Mouse (Mus musculus): ENCODE data around the gene Rem2. TPM values are rescaled to one million over a fixed set of nuclear protein-coding genes. Genes with fewer than 3 reads are reported as not detected.

Rem2 gene
- 0.59 and 0.75 TPM in 2 replicates for polyA plus RNA-seq (2012; rRNA removed)

DNA sequence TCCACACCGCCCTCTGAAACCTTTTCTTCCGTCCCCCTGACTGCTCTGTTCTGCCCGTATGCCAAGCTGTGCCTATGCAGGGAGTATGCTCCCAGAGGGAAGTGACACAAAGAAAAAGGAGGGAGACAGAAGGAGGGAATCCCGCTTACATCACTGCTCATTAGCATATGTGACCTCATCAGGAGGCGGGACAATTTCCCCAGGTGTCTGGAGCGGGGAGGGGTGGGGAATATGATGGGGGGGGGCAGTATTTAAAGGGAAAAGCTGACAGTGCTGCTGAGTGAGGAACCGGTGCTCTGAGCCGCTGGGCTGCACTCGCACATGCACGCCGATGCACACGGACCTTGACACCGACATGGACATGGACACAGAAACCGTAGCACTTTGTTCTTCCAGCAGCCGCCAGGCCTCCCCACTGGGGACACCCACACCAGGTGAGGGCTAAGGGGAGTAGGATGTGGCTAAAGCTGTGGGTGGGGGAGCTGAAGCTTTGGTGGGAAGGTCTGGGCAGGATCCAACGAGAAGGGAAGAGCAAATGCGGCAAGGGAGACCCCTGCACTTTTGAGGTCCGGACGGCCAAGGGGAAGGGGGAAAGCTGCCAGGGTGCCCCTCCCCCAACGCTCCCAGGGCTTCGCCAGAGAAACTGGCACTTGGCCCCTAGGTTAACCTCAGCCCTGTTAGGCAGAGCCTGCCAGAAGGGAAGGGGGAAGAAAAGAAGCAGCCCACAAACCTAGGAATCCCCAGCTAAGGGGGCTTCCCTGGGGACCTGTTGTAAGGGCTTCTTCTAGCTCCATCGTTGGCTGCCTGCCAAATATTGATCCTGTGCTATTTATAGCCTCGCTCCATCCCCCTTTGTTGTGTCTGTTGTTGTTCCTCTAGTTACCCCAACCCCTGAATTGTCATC is at the start of gene Rem2:
TSS of gene Rem2 (plus strand) at position 160 of the 904 bp plus-strand sequence.
- no peak for DNase-seq (ENCODE audit: low read depth)

DNA sequence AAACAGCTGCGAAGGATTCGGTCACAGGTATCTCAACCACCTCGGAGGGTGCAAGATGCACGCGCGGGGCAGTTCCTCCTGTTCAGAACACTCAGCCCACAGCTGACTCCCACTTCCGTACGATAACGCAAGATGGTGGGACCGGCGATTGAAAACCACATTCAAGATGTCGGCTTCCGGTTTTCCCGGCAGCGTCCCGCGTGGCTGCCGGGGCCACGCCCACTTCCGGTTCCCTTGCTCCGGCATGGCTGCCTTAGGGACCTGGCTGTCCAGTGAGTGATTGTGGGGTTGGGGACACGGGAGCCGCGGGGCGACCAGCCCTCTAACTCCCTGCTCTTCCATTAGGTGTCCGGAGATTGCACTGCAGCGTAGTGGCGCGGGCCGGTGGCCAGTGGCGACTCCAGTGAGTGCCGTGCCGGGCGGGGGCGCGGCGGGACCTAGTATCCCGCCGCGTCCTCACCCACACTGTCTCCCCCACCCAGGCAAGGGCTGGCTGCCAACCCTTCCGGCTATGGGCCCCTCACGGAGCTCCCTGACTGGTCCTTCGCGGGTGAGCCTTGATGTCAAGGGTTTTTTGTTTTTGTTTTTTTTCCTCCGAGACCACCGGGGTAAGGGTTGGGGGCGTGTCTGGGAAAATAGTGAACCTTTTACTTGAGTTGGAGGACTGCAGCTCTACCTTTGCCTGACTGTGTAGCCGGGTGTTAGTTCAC is 49.1 kb upstream of the Rem2 start, which contains the start of gene Mrpl52:
TSS of gene Mrpl52 (plus strand) at position 221 of the 710 bp plus-strand sequence.
- DNase-seq (ENCODE audit: low read depth): no peak

DNA sequence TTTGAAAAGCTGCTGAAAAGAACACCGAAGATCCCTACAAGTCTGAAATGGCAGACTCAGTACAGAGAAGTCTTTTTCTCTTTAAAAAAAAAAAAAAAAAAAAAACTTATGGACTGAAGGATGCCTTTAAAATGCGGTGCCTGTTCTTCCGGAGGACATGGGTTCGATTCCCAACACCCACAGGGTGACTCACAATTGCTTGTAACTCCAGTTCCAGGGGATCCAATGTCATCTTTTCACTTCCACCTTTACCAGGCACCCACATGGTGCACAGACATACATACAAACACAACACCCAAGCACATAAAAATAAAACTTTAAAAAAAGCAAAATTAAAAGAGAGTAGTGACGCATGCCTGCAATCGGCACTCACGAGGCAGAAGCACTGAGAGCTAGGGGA is 48.2 kb upstream of the Rem2 start:
- no peak for DNase-seq (ENCODE audit: low read depth)

DNA sequence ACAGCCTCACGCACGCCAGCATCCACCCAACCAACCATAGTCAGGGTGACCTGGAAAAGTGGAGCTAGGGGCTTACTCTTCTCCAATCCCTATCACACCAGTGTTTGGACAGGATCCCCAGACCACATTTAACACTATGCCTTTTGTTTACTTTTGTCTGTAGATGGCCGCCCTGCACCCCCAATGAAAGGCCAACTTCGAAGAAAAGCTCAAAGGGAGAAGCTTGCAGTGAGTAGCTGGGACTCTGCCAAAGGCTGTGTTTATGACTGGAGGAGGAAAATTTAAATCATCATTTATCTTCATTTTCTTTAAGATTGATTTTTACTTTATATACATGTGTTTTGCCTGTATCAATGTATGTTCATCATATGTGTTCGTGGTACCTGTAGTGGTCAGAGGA is 47.5 kb upstream of the Rem2 start:
- no peak for DNase-seq (ENCODE audit: low read depth)

DNA sequence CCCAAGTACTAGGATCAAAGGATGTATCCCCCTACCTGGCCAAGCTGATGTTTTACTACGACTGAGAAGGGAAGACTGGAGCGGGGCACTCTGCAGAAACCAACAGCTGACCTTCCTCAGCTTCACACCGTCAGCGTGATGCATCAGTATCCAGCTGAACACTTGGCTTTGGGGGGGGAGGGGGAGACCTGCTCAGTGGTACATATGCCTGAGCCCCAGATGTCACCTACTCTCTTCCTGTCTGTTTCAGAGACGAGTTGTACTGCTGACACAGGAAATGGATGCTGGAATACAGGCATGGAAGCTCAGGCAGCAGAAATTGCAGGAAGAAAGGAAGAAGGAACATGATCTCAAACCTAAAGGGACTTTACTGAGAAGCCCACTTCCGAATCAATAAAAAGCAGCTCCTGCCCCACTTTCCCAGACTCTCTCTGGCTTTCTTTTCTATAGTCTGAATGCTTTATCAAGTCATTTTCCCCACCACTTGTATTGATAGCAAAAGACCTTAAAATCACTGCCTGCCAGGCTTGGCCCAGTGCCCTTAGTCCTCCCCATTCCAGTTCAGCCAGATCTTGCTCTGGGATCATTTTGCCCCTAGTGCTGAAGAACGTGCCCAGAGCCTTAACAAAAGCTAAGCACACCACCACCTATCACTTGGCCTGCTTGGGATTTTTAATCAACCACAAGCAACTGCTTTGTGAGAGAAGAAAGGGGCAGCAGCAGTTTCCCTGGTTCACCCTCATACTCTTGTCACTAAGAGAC is 46.4 kb upstream of the Rem2 start:
- DNase-seq (ENCODE audit: low read depth): no peak

DNA sequence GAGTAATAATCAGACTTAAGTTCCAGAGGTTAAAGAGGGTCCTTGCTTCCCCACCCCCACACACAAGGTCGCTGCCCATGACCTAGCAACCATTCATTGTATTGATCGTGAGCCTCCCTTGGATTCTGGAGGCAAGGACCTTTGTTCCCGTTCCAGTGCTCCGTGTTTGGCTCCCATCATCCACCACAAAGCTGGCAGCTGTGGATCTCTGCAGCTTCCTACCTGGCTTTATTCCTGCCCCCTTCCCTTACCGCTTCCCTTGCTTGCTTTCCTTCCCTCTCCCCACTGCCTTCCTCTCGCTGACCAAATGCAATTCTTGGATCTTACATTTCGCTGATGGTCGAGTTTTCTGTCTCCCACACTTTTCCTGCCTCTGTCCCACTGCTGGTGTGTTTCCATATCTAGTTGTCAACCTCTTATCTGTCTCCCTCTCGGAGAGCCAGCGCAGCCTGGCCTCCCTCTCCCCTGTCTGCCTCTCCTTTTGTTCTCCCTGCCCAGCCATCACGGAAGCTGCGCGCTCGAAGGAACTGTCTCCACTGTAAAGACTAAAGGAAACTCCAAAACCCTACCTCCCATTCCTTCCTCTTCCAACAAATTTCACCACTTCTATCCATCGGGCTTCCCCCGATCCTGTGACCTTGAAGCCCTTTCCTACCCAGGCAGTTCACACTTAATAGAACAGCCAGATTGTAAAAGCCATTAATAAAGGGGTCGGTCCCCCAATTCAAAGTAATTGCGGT is 45.3 kb upstream of the Rem2 start:
- DNase-seq (ENCODE audit: low read depth): no peak

DNA sequence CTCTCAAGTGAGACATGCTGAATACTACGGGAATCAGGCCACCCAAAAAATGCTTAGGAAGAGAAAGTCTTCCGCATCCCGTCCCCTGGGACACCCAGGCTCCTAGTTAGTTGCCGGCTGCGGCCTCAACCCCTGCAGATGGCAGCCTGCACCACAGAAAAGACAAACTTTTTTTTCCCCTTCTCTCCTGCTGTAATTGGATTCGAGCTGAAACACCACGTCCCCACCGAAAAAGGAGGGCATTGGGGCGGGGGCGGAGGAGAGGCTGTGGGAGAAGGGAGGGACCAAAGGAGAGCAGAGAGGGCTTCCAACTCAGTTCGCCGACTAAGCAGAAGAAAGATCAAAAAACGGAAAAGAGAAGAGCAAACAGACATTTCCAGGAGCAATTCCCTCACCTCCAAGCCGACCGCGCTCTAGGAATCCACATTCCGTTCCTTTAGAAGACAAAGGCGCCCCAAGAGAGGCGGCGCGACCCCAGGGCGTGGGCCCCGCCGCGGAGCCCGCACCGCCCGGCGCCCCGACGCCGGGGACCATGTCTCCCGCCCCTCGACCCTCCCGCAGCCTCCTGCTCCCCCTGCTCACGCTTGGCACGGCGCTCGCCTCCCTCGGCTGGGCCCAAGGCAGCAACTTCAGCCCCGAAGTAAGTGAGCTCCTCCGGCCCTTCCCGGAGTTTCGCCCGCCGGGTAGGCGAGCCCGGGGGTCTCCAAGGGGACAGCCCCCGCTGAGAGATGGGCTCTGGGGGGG is 44.4 kb upstream of the Rem2 start, which contains the start of gene Mmp14:
TSS of gene Mmp14 (plus strand) at position 279 of the 744 bp plus-strand sequence.
- DNase-seq (ENCODE audit: low read depth): no peak

DNA sequence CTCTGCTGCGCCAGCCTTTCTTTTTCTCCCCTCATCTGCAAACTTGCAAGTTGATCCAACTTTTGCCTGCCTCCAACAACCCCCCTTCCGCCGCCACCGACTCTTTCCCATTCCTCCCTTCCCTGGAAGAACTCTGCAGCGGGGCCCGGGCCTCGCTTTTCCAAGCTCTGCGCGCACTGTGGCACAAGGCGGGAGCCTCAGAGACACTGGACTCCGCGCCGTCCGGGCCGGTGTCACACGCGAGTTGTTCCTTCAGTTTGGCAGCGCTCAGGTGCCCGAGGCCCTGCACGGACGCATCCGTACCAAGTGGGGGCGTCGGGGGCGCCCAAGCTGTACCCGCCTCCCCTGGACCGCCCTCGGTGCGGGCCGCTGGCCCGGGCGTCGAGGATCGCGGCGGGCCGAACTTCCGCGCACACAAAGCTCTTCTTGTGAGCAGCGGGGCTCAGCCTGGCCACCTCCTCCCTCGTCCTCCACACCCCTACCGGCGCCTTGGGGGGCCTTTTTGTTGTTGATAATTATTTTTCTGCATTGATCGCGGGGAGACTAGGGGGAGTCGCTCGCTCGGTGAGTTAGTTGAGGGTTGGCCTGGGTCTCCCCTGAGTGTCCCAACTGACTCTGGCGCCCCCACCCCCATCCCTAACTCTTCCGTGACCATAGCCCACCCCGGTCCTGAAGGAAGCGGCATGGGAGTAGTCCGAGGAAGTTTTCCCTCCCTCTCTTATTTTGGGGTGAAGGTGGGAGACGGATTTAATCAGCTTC is 43.6 kb upstream of the Rem2 start:
- no peak for DNase-seq (ENCODE audit: low read depth)

DNA sequence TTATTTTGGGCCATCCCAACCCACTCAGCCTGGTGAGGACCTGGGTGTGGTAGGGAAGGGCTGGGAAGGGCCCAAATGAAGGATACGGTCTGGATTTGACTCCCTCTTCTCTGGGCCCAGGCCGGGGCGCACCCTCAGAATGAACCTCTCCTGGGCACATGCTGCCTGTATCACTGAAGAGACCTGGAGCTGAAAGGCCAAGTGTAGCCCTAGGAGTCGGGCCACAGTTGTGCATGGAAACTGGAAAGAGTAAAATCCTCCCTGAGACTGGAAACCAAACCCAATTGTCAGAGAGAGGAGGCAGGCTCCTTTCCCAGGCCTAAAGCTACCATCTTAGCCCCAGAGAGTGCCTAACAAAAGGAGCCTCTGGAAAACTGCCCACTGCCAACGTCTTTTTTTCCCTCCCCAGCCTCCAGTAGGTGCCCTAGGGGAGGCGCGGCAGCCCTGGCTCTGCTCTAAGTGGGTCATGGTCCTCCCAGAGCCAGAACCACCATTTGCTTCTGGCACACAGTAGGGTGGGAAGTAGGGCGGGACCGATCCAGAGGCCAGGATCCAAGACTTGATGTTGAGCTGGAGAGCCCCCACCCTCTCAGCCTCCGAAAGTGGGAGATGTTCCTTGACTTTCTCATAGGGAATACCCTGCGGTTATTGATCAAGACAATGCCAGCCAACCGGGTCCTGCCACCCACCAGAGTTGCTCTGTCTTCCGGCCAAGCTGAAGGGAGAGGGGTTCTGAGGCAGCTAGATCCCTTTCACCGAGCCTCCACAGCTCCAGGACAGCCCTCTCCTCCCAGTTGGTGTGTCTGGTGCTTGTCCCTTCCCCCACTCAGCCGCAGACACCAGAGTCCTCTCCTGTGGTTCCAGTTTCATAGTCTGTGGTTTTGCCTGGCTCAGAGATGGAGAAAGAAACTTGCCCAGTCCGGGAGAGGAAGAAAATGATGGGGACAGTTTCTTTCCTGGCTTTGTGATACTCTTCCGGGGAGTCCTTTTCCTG is 42.8 kb upstream of the Rem2 start:
- no peak for DNase-seq (ENCODE audit: low read depth)

DNA sequence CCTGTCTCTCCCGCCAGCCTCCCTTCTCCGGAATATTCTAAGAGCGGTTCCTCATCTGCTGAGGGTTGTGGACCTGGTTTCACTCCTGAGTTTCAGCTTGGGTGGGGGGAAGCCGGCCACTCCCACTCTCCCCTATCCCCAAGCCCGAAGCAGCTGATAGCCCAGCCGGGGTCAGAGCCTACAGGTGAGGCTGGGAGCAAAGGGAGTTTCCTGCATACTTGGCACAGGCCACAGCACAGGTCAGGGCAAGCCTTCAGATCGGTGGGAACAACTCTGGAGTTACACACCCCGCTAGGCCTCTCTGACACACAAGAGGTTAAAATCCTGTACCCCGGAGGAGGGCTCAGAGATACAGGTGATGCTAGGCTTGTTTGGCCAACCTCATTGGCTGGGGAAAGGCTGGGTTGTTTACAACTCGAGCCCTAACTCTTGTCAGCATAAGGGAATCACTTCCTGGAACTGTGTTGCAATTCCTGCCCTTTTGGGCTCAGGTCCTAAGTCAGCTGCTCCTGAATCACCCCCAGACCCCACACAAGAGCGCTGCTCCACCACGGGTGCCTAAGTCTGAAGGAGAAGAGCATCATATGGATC is 41.9 kb upstream of the Rem2 start:
- no peak for DNase-seq (ENCODE audit: low read depth)

DNA sequence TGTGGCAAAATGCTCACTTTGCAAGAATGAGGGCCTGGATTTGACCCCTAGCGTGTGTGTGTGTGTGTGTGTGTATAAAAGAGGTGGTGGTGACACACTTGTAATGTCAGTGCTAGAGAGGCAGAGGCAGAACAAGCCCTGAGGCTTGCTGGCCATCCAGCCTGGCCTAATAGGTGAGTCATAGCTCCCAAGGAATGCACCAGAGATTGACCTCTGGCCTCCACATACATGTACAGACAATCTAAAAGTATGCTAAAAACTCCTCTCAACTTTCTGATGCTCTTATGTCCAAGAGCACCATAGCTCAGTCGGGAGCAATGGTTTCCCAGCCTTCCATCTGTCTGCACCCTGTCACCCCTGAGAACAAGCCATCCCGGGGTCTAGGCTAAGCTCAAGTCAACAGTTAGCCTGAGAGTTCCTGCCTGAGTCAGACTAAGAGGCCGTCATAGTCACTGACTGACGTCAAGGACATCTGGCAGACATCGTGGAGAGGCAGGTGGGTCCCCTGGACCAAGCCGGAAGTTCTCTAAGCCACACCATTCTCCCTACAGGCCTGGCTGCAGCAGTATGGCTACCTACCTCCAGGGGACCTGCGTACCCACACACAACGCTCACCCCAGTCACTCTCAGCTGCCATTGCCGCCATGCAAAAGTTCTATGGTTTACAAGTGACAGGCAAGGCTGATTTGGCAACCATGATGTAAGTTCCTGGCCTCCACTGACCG is 40.5 kb upstream of the Rem2 start:
- DNase-seq (ENCODE audit: low read depth): no peak

DNA sequence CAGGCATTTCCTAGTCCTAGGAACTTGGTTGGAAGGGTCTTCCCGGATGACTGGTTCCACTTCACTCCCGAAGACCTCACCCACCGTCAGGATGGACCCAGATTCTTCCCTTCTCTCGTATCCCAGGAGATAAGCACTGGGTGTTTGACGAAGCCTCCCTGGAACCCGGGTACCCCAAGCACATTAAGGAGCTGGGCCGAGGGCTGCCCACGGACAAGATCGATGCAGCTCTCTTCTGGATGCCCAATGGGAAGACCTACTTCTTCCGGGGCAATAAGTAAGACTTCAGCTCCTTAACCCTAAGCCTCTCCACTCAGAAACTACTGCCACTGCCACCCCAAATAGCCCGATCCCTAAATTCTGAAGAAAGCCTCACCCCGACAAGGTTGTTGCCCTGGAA is 36.7 kb upstream of the Rem2 start:
- no peak for DNase-seq (ENCODE audit: low read depth)

DNA sequence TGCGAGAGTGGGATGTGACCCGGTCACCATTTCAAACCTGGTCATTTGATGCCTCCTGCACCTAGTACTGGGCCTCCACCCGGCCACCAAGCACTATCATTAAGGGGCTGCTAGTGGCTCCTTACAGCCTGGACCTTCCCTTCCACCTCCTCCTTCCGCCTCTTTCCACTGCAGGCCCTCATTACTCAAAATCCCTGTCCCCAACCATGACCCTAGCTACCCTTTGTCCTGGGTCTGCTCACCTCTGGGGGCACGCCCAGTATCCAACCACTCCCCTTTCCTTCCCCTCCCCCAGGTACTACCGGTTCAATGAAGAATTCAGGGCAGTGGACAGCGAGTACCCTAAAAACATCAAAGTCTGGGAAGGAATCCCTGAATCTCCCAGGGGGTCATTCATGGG is 36.3 kb upstream of the Rem2 start:
- DNase-seq (ENCODE audit: low read depth): no peak

DNA sequence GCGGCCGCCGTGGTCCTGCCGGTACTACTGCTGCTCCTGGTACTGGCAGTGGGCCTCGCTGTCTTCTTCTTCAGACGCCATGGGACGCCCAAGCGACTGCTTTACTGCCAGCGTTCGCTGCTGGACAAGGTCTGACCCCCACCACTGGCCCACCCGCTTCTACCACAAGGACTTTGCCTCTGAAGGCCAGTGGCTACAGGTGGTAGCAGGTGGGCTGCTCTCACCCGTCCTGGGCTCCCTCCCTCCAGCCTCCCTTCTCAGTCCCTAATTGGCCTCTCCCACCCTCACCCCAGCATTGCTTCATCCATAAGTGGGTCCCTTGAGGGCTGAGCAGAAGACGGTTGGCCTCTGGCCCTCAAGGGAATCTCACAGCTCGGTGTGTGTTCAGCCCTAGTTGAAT is 35.4 kb upstream of the Rem2 start:
- DNase-seq (ENCODE audit: low read depth): no peak

DNA sequence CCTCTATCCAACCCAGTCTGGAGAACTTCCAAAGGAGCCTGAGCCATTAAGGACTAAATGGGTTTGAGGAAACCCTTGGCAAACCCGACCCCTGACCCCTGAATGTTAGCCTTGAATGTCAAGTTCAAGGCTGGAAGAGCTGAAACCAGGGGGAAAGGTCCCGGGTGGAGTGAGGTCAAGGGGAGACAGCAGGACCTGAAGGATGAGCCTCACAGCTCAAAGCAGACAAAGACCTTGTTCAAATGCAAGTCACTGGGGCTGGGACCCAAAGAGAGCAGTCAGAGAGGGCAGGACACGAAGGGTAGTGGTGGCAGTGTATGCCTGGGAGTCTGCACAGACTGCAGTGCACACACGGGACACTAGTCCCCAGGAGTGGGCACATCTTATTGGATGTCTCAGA is 34.5 kb upstream of the Rem2 start:
- DNase-seq (ENCODE audit: low read depth): no peak

DNA sequence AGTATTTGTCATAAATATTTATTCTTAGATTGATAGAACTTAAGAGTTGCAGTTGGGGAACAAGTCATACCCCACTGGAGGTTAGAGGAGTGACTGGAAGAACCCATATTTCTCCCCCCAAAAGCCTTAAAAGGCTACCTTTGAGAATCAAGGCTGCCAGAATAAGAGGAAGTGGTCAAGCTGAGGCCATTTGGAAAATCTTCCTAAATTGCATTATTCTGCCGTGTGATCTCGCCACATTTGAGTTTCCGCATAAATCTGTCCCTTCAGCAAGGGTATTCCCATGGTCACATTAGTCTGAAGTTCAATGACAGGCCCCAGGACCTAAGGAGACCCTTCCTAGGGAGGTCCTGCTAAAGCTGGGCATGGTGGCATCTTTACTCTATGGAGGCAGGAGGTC is 33.4 kb upstream of the Rem2 start:
- DNase-seq (ENCODE audit: low read depth): no peak

DNA sequence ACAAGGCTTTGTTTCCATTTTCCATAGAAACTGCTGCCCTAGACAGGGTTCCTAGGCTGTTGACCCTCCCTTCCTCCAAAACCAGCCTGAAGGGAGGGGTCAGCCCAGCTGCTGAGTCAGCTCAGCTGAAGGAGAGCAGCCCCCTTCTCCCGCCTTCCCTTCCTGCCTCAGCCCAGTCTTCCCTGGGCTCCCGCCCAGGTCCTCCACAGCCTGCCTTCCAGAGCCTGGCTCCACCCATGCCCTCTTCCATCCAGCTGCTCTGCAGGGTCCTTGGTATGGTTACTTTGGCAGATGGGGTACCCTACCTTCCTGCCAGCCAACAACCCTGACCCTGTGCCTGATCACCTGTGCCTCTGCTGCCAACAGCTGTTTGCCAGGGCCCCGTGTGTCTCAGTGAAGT is 32.7 kb upstream of the Rem2 start:
- no peak for DNase-seq (ENCODE audit: low read depth)
